Mouse (Mus musculus): ENCODE results near the gene Wdr11. TPM values are rescaled to one million over a fixed set of nuclear protein-coding genes. Genes with fewer than 3 reads are reported as not detected.

Gene Wdr11
- polyA plus RNA-seq, 1 experiment = 16.3 TPM

DNA sequence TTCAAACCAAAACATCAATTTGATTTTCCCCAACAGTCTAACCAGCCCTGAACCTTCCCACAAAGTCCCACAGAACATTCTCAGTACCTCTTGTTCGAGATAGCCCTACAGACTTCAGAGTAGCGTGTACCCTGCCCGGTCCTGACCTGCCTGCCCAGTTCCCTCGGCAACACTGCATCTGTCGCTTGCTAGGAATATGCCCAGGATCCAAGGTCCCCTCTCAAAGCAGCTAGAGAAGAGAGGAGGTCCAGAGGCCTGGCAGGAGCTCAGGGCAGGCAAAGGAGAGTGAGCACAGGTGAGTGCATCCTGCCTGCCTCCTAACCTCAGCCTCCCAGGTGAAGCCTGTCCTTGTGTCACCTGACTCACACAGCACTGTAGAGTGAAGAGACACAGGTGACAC, 47.3 kb downstream of the Wdr11 start:
- no peaks in the 10 kb centered on the region for H3K4me1 ChIP-seq (ENCODE audit: control insufficient read depth, insufficient read depth, insufficient read length, low read length)
- H3K4me3 ChIP-seq (ENCODE audit: insufficient read depth, low read depth, low read length) = no peak overlapping the region
- no peak overlapping the region for H3K27ac ChIP-seq (replicated peaks; ENCODE audit: low read depth, low read length)

DNA sequence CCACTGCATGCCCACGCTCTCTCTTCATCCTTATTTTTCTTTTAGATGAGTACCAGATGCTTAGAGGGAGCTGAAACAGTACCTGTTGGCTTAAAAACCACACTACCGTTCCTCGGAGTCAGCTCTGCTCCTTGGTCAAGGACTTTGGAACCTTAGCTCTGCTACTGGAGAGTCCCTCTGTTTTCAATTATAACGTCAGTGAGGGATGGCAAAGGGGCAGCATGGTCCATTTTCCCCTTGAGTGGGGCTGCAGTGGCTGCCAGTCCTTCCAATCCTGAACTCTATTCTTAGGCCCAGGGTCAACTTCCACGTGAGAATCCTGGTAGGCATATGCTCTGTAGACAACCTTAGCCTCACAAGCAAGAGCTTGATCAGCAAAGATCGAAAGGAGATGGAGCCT, 48.2 kb downstream of the Wdr11 start:
- Histone ChIP-seq H3K27ac (replicated peaks; ENCODE audit: low read depth, low read length) (no peak overlapping the region), H3K4me3 (ENCODE audit: insufficient read depth, low read depth, low read length) (no peak overlapping the region), H3K4me1 (ENCODE audit: control insufficient read depth, insufficient read depth, insufficient read length, low read length) (no peaks in the 10 kb centered on the region)

DNA sequence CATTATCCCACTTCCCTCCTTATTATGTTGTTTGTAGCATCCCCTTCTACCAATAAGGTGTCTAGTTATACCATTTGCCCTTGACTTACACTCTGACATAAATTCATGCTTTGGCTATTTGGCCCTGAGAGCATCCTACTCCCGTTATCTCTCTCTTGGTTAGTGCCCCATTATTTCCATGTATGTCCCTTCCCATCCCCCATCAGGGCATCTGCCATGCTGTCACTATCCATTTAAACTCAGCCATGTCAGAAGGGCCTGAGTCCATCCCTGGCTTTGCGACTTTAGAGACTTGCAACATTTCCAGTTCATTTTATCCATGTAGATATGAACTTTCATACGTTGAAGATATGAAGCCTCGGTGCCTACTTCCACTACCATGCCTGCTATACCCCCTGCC, 51.6 kb downstream of the Wdr11 start:
- Histone ChIP-seq H3K4me1 (ENCODE audit: control insufficient read depth, insufficient read depth, insufficient read length, low read length) (no peaks in the 10 kb centered on the region), H3K27ac (replicated peaks; ENCODE audit: low read depth, low read length) (no peak overlapping the region), H3K4me3 (ENCODE audit: insufficient read depth, low read depth, low read length) (no peak overlapping the region)

DNA sequence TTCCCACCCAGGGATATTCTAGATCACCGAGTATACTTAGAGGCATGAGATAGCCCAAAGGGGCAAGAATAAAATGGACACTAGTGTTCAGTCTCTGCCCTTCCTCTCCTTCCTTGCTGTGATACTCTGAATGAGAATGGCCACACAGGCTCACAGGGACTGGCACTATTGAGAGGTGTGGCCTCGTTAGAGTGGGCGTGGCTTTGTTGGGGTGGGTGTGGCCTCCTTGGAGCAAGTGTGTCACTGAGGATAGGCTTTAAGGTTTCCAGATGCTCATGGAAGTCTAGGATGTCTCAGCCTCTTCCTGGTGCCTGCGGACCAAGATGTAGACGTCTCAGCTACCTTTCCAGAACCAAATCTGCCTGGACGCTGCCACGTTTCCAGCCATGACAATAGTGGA, 56.1 kb downstream of the Wdr11 start:
- H3K27ac ChIP-seq (replicated peaks; ENCODE audit: low read depth, low read length) = no peak overlapping the region
- no peaks in the 10 kb centered on the region for H3K4me1 ChIP-seq (ENCODE audit: control insufficient read depth, insufficient read depth, insufficient read length, low read length)
- no peak overlapping the region for H3K4me3 ChIP-seq (ENCODE audit: insufficient read depth, low read depth, low read length)

DNA sequence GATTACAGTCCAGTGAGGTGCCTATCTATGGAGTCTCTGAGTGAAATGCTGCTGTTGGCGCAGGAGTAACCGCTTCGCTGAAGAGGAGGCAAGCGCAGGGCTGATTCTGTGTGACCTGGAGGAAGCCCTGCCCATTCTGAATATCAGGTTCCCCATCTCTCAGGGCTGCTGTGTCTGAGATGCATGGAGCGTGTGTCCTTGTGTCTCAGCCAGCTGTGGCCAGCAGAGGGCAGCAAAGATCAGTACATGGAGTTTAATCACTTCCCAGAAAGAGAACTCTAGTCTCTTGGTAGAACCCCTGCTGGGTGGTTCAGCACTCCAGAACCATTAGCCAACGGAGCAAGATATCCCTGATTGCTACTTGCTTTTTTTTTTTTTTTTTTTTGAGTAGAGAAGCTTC, 57.3 kb downstream of the Wdr11 start:
- no peaks in the 10 kb centered on the region for H3K4me1 ChIP-seq (ENCODE audit: control insufficient read depth, insufficient read depth, insufficient read length, low read length)

DNA sequence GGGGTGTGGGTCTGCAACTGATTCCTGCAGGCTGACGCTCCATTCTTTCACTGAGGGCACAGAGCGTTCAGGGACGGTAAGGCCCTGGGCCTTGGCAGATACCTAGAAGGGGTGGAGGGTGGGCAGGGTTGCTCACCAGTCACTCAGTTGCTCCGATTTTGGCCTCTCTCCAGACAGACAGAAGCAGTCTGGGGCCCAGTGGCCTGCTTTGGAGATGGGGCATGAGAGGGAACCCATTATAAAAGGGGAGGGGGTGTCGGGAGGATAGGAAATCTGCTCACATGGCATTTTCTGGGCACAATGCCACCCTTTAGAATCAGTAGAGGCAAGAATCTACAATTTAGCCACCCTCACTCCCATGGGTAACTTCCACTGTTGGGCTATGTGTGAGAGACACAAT, 59.1 kb downstream of the Wdr11 start:
- Histone ChIP-seq H3K27ac (replicated peaks; ENCODE audit: low read depth, low read length) (no peak overlapping the region), H3K4me1 (ENCODE audit: control insufficient read depth, insufficient read depth, insufficient read length, low read length) (no peaks in the 10 kb centered on the region), H3K4me3 (ENCODE audit: insufficient read depth, low read depth, low read length) (no peak overlapping the region)

More for the DNA sequence above, 57.3 kb downstream of the Wdr11 start:
- Histone ChIP-seq H3K27ac (replicated peaks; ENCODE audit: low read depth, low read length) (no peak overlapping the region), H3K4me3 (ENCODE audit: insufficient read depth, low read depth, low read length) (no peak overlapping the region)

DNA sequence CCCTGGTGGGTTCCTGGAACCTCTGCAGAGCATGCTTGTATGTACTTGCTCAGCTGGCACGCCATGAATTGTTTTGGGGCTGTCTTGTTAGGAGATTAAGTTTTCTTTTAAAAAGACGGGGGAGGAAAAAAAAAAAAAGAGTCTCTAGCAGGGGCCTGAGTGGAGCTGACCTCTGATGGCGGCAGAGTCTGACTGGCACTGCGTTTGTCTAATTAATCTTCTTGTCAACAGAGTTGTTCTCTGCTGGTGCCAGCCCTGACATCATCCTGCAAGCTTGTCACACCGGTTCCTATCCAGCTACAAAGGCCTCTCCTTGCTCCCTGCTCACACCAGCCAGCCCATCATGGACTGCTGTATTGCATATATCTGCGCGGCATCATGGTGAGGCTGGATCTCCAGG, 60.1 kb downstream of the Wdr11 start:
- Histone ChIP-seq H3K27ac (replicated peaks; ENCODE audit: low read depth, low read length) (no peak overlapping the region), H3K4me3 (ENCODE audit: insufficient read depth, low read depth, low read length) (no peak overlapping the region), H3K4me1 (ENCODE audit: control insufficient read depth, insufficient read depth, insufficient read length, low read length) (no peaks in the 10 kb centered on the region)

DNA sequence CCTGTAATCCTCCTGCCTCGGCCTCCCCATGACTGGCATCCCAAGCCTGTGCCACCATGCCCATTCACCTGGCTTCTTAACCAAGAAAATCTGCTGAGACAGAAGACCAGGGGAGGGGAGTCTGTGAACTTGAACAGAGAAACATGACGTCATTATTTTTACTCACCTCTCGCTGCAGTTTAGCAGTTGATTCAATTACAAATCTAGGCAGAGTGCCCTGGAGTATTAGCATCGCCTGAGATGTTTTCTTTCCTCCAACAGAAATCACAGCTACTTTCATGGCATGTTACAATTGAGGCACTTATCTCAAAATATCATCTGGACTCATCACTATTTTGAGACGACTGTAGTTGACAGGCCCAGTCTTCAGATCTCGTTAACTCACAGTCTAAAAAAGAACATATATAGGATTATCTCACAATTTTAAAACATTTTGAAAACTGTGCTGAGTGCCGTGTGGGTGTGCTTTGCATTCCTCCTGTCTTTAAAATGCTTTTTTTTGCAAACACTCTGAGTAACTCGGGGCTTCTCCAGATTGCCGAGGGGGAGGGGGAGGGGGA, 61.3 kb downstream of the Wdr11 start:
- H3K4me3 ChIP-seq (ENCODE audit: insufficient read depth, low read depth, low read length) = no peak overlapping the region
- no peaks in the 10 kb centered on the region for H3K4me1 ChIP-seq (ENCODE audit: control insufficient read depth, insufficient read depth, insufficient read length, low read length)
- no peak overlapping the region for H3K27ac ChIP-seq (replicated peaks; ENCODE audit: low read depth, low read length)

DNA sequence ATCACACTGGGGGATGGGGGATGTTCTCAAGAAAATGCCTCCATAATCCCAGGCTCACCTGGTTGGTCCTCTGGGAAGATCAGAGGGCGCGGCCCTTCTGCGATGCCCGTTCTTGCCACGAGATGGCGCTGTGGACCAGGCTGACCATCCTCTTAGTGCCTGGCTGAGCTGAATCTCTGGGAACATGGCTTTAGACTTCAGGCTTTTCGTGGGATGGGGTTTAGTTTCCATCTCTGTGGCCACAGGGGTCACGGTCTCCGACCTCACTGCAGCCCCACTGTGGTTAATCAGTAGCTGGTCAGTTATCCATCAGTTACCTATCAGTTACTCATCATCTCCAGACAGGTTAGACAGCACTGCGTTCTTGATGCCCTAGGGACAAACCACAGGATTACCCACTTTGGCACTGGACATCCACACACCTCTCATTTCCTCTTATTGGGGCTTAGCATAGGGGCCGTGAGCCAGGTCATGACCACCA, 62.2 kb downstream of the Wdr11 start:
- no peak overlapping the region for H3K4me3 ChIP-seq (ENCODE audit: insufficient read depth, low read depth, low read length)
- H3K4me1 ChIP-seq (ENCODE audit: control insufficient read depth, insufficient read depth, insufficient read length, low read length) = no peaks in the 10 kb centered on the region
- H3K27ac ChIP-seq (replicated peaks; ENCODE audit: low read depth, low read length) = no peak overlapping the region

DNA sequence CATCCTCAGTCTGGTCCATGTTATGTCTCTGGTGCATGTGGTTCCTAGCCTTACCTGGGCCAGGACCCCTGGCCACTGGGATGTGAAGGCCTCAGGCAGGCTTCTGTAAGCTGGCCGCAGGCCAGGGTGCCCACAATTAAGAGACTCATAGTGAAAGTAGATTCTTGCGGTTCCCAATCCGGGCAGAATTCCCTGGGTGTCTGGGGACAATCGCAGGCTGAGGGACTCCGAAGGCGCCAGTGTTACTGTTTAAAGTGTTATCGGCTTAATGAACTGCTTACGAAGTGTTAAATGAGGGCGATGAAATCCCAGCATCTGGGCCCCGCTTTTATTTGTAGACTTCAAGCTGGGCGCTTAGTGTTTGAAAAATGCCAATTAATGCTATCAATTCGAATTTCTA, 63.3 kb downstream of the Wdr11 start:
- no peak overlapping the region for H3K27ac ChIP-seq (replicated peaks; ENCODE audit: low read depth, low read length)
- no peak overlapping the region for H3K4me3 ChIP-seq (ENCODE audit: insufficient read depth, low read depth, low read length)
- H3K4me1 ChIP-seq (ENCODE audit: control insufficient read depth, insufficient read depth, insufficient read length, low read length) = no peaks in the 10 kb centered on the region

DNA sequence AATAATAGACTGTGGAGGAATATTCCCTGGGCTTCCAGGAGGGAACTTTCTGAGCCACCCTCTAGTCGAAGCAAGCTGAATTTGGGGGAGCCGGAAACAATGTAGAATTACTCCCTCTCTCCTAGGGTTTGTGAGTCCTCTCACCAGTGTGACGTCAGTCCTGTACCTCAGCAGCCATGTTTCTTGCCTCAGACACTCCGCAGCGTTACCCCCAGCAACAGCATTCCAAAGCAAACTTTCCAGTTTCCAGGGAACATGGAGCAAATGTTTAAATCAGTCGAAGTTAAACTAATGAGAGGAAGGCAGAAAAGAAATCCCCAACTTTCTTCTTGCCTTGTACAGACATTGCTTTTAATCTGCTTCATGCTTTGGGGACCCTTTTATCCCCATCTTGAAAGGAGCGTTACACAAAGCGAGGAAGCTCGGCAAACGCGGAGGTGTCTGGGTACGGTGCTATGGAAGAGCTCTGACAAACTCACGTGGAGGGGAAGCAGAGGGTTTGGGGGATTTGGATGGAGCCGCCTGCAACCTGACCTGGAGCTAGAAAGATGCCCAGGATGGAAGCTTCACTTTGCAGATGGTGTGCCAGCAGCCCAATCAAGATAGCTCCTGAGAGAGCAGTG, 64.1 kb downstream of the Wdr11 start:
- H3K27ac ChIP-seq (replicated peaks; ENCODE audit: low read depth, low read length) = no peak overlapping the region
- H3K4me1 ChIP-seq (ENCODE audit: control insufficient read depth, insufficient read depth, insufficient read length, low read length) = no peaks in the 10 kb centered on the region
- no peak overlapping the region for H3K4me3 ChIP-seq (ENCODE audit: insufficient read depth, low read depth, low read length)

DNA sequence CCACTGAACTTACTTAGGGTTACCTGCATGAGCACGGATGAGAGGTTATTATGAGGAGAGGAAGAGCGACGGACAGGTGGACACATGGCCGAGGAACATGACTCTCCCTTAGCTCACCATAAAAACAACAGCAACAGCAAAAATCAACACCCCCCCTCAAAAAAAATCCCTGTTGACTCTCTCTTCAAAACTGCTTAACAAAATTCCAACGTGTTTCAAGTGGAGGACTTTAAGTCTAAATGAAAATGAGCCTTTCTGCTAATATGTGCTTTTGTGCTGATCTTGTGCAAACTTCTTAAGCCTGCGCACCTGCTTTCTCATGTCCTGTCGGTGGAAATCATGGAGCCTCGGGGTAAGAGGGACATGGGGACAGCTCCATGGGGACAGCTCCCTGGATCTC, 66.2 kb downstream of the Wdr11 start:
- H3K4me1 ChIP-seq (ENCODE audit: control insufficient read depth, insufficient read depth, insufficient read length, low read length) = no peaks in the 10 kb centered on the region
- H3K27ac ChIP-seq (replicated peaks; ENCODE audit: low read depth, low read length) = no peak overlapping the region
- H3K4me3 ChIP-seq (ENCODE audit: insufficient read depth, low read depth, low read length) = no peak overlapping the region

DNA sequence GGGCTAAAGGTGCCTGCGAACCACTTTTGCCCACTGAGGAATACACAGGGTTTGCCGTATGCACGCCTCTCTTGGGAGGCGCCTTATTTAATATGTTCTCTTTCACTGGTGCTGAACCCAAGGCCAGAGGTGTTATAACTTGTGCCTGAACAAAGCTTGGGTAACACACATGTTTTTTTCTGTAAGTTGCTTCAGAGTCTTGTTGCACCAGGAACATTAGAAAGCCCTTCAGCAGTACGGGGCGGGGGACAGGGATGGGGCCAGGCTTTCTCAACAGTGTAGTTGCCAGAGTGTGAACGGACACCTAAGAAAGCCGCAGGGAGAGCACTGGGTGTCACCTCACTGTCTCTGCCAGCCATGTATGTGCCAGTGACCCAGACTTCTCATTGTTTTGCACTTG, 68.1 kb downstream of the Wdr11 start:
- Histone ChIP-seq H3K4me3 (ENCODE audit: insufficient read depth, low read depth, low read length) (no peak overlapping the region), H3K4me1 (ENCODE audit: control insufficient read depth, insufficient read depth, insufficient read length, low read length) (no peaks in the 10 kb centered on the region), H3K27ac (replicated peaks; ENCODE audit: low read depth, low read length) (no peak overlapping the region)

DNA sequence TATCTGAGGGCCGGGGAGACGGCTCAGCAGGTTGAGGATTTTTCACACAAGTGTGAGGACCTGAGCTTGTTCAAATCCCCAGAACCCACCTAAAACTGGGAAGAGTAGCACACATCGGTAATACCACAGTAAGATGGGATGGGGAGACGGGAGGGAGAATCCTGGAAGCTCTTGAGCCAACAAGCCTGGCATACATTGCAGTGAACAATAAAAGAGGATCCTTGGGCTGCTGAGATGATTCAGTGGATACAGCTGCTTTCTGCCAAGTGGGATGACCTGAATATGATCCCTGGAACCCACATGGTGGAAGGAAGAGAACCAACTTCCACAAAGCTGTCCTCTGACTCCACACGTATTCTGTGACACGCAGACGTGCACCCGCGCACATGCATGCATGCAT, 68.9 kb downstream of the Wdr11 start:
- H3K27ac ChIP-seq (replicated peaks; ENCODE audit: low read depth, low read length) = no peak overlapping the region
- no peak overlapping the region for H3K4me3 ChIP-seq (ENCODE audit: insufficient read depth, low read depth, low read length)
- H3K4me1 ChIP-seq (ENCODE audit: control insufficient read depth, insufficient read depth, insufficient read length, low read length) = no peaks in the 10 kb centered on the region

DNA sequence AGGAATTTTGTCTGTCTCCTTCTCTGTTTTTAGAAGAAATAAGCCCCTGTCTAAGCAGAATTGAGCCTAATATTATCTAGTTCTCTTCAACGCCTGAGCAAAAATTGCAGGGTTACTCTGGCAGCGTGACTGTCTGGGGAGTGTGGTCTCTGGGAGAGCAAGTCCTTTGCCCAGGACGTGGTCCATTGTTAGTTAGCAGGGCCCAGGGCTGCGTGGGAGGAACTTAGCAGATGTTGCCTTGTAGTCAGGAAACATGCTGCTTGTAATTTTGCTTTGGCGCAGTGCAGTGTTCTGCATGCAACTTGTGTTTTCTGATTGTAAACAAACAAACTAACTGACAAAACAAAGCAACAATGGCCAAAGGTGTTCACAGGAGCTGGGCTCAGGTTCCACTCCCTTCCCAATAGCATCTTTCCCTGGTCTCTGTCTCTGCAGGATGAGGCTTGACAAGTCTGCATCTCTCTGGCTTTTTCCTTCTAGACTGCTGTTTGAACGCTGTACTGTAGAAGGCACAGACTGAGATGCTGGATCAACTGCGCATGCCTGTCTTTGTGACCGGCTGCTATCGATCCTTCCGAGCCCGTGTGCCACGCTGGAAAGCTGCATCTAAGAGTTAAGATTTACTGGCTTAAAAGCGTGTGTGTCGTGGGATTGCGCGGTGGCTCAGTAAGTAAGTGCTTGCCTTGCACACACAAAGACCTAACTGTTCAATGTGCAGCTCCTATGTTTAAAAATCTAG, 70.6 kb downstream of the Wdr11 start:
- Histone ChIP-seq H3K27ac (replicated peaks; ENCODE audit: low read depth, low read length) (no peak overlapping the region), H3K4me3 (ENCODE audit: insufficient read depth, low read depth, low read length) (no peak overlapping the region)

More for the DNA sequence above, 70.6 kb downstream of the Wdr11 start:
- no peaks in the 10 kb centered on the region for H3K4me1 ChIP-seq (ENCODE audit: control insufficient read depth, insufficient read depth, insufficient read length, low read length)
